Mouse (Mus musculus) intestine, postnatal 0 days (tissue): ENCODE results near the gene Tsen54. TPM values are rescaled to one million over a fixed set of nuclear protein-coding genes. Genes with fewer than 3 reads are reported as not detected.

Source experiments
- ATAC-seq: fragments of 200-750 bp; cut with Nextera tagmentation; 2 replicates; pipeline ENCODE4 v1.8.0; 2017; ENCODE audit warnings: mild to moderate bottlenecking, moderate TSS enrichment, moderate library complexity
- H3K27ac ChIP-seq: fragments of 300-500 bp; sonication (generic); 2 replicates; pipeline ENCODE4 v1.5.1; 2014; ENCODE audit warnings: mild to moderate bottlenecking, low read depth, low read length, moderate library complexity
- H3K27me3 ChIP-seq: fragments of 300-500 bp; sonication (generic); replicated peaks from 2 replicates; pipeline ENCODE4 v1.6.1; 2014; ENCODE audit warnings: low read length, mixed read lengths; ENCODE audit not compliant: control insufficient read depth, insufficient read depth
- H3K36me3 ChIP-seq: fragments of 300-500 bp; sonication (generic); 2 replicates; pipeline ENCODE4 v1.6.1; 2014; ENCODE audit warnings: mild to moderate bottlenecking, moderate library complexity; ENCODE audit not compliant: control insufficient read depth, insufficient read depth
- H3K4me1 ChIP-seq: fragments of 300-500 bp; sonication (generic); replicated peaks from 2 replicates; pipeline ENCODE4 v1.6.1; 2014; ENCODE audit warnings: antibody characterized with exemption, low read length, mixed read lengths; ENCODE audit not compliant: control insufficient read depth, insufficient read depth
- H3K4me2 ChIP-seq: fragments of 300-500 bp; sonication (generic); replicated peaks from 2 replicates; pipeline ENCODE4 v1.6.1; 2014; ENCODE audit warnings: low read depth, mild to moderate bottlenecking, moderate library complexity
- H3K4me3 ChIP-seq: fragments of 300-500 bp; sonication (generic); 2 replicates; pipeline ENCODE4 v1.5.1; 2014; ENCODE audit warnings: low read depth, low read length
- H3K9ac ChIP-seq: fragments of 300-500 bp; sonication (generic); 2 replicates; pipeline ENCODE4 v1.6.1; 2014; ENCODE audit warnings: mild to moderate bottlenecking, low read depth, low read length
- H3K9me3 ChIP-seq: fragments of 300-500 bp; sonication (generic); 2 replicates; pipeline ENCODE4 v1.6.1; 2016; ENCODE audit warnings: mixed run types; ENCODE audit not compliant: control insufficient read depth
- CTCF ChIP-seq: sonication (generic); IDR thresholded peaks from 2 replicates; pipeline ENCODE4 v1.5.1; 2016; ENCODE audit warnings: low read depth, mild to moderate bottlenecking, control low read depth, antibody characterized with exemption, moderate library complexity
- WGBS: fragments of 180-500 bp; shearing (Covaris S2); extraction: QIAGEN DNeasy Blood & Tissue Kit; methylation state at CpG from one replicate; pipeline ENCODE4 v1.1.7; 2014; 5-methylcytosine and 5-hydroxymethylcytosine counted together
- polyA plus RNA-seq: library from polyadenylated mRNA; unstranded; fragments of >200 nt; fragmentation: Nextera tagmentation; extraction: Ambion mirVana; gene quantifications from 2 replicates; pipeline ENCODE4 v1.2.1, GENCODE M21; 2015

Gene Tsen54
- polyA plus RNA-seq, 1 experiment from 2014 or later: 17.0 TPM

DNA sequence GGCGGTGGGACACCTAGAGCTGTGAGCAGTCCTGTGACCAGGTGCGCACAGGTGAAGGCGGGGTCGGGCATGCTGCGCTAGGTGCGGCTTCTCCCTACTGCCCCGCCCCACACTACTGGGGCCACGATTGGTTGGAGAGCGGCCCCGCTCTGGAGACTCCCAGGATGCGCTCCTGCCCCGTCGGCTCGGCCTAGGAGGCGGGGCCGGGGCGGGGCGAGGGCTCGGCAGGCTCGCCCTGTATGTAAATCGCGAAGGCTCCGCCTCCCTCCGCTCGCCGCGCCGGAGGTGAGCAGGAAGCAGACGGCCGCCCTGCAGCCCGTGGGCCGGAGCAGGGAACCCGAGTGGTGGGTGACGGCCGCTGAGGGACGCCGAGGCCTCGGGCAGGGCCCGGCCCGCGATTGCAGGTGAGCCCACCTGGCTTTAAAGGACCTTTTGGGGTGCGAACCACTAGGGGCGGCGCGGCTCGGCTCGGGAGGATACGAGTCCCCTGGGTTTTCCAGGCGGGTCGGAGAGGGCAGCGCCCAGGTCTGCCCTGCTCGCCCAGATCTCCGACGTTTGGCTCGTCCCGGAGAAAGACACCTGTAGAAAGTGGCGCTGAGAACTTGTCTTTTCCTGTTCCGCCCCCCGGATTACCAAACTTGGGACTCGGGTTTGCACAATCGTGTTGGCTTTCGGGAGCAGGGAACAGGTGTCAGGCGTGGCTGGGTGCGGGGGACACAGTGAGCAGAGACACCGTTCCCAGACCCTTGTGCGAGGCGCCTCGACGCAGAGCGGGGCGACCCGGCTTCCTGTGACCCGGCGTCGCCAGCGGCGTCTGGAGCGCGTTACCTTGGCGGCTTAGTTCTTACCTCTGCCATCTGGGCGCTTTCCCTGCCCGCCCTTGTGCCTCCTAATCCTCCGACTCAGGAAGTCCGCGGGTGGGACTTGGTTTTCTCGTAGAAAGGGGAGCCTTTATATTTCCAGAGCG is 9.5 kb downstream of the Tsen54 start, which contains the start of gene Llgl2:
Gene Llgl2, plus strand, starts transcription at position 276 of the 967 bp plus-strand sequence.
- H3K27me3 ChIP-seq: no peaks in the 10 kb centered on the region
- peaks cover 17% of the 10 kb centered on the region; the same call in 1 of the 2 replicates for H3K36me3 ChIP-seq
- H3K9me3 ChIP-seq: no peaks in the 10 kb centered on the region
- ATAC-seq: peak; percentile 96
- H3K27ac ChIP-seq: peak within 1 kb of the TSS; percentile 97
- TF ChIP-seq CTCF: no peak; the same call in 1 of the 2 replicates
- H3K4me3 ChIP-seq: peak within 1 kb of the TSS; percentile 81
- H3K4me2 ChIP-seq: peak within 1 kb of the TSS; percentile 90
- H3K9ac ChIP-seq: peak within 1 kb of the TSS; percentile 83
- peaks cover 14% of the 10 kb centered on the region for H3K4me1 ChIP-seq
- under 1% methylated on average over 87 of the region's 87 CpGs for WGBS

DNA sequence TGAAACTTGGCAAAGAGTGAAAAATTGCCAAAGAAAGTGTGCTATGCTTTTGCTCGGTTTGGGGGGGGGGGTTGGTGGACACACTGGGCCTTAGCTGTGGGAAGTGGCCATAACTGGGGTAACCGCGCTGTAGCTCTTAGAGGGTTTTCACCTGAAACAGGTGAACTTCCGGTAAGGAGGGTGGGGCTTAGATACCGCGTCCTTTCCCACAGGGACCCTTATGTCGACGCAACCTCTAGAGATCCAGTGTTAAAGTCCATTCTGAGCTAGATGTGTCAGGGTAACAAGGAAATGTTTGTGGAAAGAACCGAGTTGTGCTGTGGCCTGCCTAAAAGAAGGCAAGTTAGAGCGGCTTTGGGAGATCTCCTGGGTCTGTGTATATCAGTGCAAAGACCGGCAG is 10.3 kb downstream of the Tsen54 start:
- 14% methylated on average over 11 of the region's 11 CpGs for WGBS
- H3K4me3 ChIP-seq: peak overlapping the region; percentile 81
- no peak for TF ChIP-seq CTCF

DNA sequence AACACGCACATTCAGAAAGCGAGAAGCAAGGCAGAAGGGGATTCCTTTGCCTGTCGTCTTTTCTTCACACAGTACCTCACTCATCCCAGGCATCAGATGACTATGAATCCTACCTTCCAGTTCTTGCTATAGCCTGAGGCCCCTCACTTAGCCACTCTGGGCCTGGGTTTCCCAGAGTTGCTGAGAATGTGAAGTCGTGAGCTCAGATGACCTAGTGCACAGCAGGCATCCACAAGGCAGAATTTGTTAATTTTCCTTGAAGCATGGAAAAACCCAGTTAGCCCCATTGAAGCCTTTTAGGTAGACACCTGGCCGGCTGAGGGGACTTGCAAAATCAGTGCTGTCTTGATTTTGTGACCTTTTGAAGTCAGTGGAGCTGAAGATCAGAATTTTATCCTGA is 12.0 kb downstream of the Tsen54 start:
- ATAC-seq: no peak
- Histone ChIP-seq H3K4me1 (peaks cover 18% of the 10 kb centered on the region), H3K27me3 (no peaks in the 10 kb centered on the region), H3K4me2 (peak overlapping the region; percentile 90), H3K9me3 (no peaks in the 10 kb centered on the region), H3K4me3 (peak overlapping the region; percentile 81; the same call in 1 of the 2 replicates), H3K27ac (no peak overlapping the region), H3K36me3 (peaks cover 5% of the 10 kb centered on the region; the same call in 1 of the 2 replicates), H3K9ac (no peak overlapping the region)
- TF ChIP-seq CTCF: no peak
- WGBS: 52% methylated on average over 5 of the region's 5 CpGs

More for the DNA sequence above, 10.3 kb downstream of the Tsen54 start:
- Histone ChIP-seq H3K36me3 (peaks cover 16% of the 10 kb centered on the region; the same call in 1 of the 2 replicates), H3K9me3 (no peaks in the 10 kb centered on the region), H3K27ac (peak overlapping the region; percentile 97), H3K27me3 (no peaks in the 10 kb centered on the region), H3K4me2 (peak overlapping the region; percentile 90), H3K9ac (peak overlapping the region; percentile 83), H3K4me1 (peaks cover 14% of the 10 kb centered on the region)
- peak; percentile 58 for ATAC-seq

DNA sequence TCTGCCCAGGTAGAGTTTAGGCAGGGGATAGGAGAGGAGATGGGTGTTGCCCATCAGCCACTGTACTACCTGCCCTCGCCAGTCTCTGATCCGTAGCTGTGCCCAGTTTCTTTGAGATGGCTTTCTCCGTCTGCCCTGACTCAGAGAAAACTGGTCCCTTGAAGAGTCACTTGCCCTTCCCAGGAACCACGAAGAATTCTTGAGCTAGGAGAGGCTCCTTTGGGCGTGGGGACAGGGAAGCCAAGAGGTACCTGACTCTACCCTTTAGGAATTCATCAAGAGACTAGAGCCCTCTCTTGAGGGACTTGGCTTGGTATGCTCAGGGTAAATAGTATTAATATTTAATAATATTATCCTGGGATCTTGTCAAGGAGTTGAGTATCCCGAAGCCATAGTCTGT is 13.1 kb downstream of the Tsen54 start:
- ATAC-seq: no peak
- Histone ChIP-seq H3K4me2 (peak overlapping the region; percentile 90), H3K27ac (no peak overlapping the region), H3K9me3 (no peaks in the 10 kb centered on the region), H3K27me3 (no peaks in the 10 kb centered on the region), H3K9ac (no peak overlapping the region), H3K36me3 (no peaks in the 10 kb centered on the region; the same call in 1 of the 2 replicates), H3K4me1 (peaks cover 21% of the 10 kb centered on the region), H3K4me3 (no peak overlapping the region)
- no peak for TF ChIP-seq CTCF
- 72% methylated on average over 6 of the region's 6 CpGs for WGBS

DNA sequence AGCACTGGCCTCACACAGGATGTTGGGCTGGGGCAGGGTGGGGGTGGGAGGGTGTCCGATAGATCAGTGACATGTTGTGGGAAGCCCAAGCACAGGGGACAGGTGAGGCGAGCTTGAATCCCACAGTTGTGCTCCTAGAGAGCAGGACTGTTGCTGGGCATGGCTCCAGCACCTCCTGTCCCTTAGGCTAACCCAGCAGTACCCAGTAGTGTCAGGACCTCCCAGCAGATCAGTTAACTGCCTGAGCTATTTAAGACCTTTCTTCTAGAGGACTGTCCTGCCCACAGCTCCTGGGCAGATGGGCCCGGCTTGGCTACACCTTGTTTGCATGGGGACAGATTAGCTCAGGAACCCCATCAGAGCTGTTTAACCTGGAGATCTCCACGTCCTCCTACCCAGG is 14.5 kb downstream of the Tsen54 start:
- no peaks in the 10 kb centered on the region for H3K9me3 ChIP-seq
- H3K27me3 ChIP-seq: no peaks in the 10 kb centered on the region
- no peaks in the 10 kb centered on the region; the same call in 1 of the 2 replicates for H3K36me3 ChIP-seq
- ATAC-seq: no peak
- H3K4me1 ChIP-seq: peaks cover 19% of the 10 kb centered on the region
- H3K9ac ChIP-seq: no peak overlapping the region
- H3K4me3 ChIP-seq: no peak overlapping the region
- H3K27ac ChIP-seq: no peak overlapping the region
- TF ChIP-seq CTCF: no peak
- 60% methylated on average over 4 of the region's 4 CpGs for WGBS
- 0 out of 2 replicates have a peak overlapping the region, but pooled peaks have one; percentile 46 for H3K4me2 ChIP-seq
